ENCODE assay signal across 8 mouse cellular contexts in genomic region chr16:24434531-24435114, GRCm38 (mm10). TPM values are rescaled to one million over a fixed set of nuclear protein-coding genes. Genes with fewer than 3 reads are reported as not detected.
DNase-seq lines count a peak whose midpoint lies in the region; ATAC-seq lines count a peak whose summit lies in the region.

No protein-coding gene starts in this region.

- H3K9me3 ChIP-seq in liver, embryonic 11.5 days (ENCODE audit: control insufficient read depth, low read length) = no peaks in the 10 kb centered on the region
- no peaks in the 10 kb centered on the region for H3K9me3 ChIP-seq in kidney, embryonic 14.5 days (ENCODE audit: control insufficient read depth, low read length)

- no peak for ATAC-seq in liver, embryonic 11.5 days (replicated peaks; ENCODE audit: low FRiP score)
- 0 out of 2 replicates have a peak, but pooled peaks have one; percentile 11 for ATAC-seq in kidney, embryonic 14.5 days (ENCODE audit: low FRiP score, low TSS enrichment)

- DNase-seq in liver, embryonic 11.5 days (ENCODE audit: low spot score) = no peak
- no peak for DNase-seq in liver
- DNase-seq in brain, adult 2 months (ENCODE audit: low read depth, low spot score) = peak; percentile 70
- peak; percentile 54 for DNase-seq in gastrocnemius, postnatal 25 days
- peak; percentile 55 for DNase-seq in skeletal muscle tissue, adult 2 months (ENCODE audit: low read depth, low spot score)
- DNase-seq in left cerebral cortex, postnatal 4 days = no peak
- DNase-seq in layer of hippocampus, adult 8-10 months (ENCODE audit: low spot score in 2 of 2) = no peak

- peaks cover 26% of the 10 kb centered on the region for H3K4me1 ChIP-seq in liver, embryonic 11.5 days (replicated peaks; ENCODE audit: control insufficient read depth, insufficient read depth, low read length)
- peaks cover 26% of the 10 kb centered on the region for H3K4me1 ChIP-seq in kidney, embryonic 14.5 days (ENCODE audit: control insufficient read depth, insufficient read depth, low read length)

- intact Hi-C loops in left cerebral cortex, postnatal 4 days (cut with DNase I) = no loop called here

- H3K4me2 ChIP-seq in liver, embryonic 11.5 days = no peak overlapping the region
- H3K4me2 ChIP-seq in kidney, embryonic 14.5 days (replicated peaks; ENCODE audit: low read depth, low read length) = no peak overlapping the region; the same call in 1 of the 2 replicates

- WGBS in liver, embryonic 11.5 days = 53% methylated on average over 7 of the region's 7 CpGs
- WGBS in kidney, embryonic 14.5 days = 51% methylated on average over 7 of the region's 7 CpGs

- H3K36me3 ChIP-seq in liver, embryonic 11.5 days (ENCODE audit: control insufficient read depth, insufficient read depth, low read length) = no peaks in the 10 kb centered on the region
- no peaks in the 10 kb centered on the region for H3K36me3 ChIP-seq in kidney, embryonic 14.5 days (ENCODE audit: control insufficient read depth, insufficient read depth, low read length)

- no peak overlapping the region for H3K4me3 ChIP-seq in liver, embryonic 11.5 days (ENCODE audit: low read depth, low read length)
- no peak overlapping the region for H3K4me3 ChIP-seq in kidney, embryonic 14.5 days (ENCODE audit: low read length)

- peak overlapping the region; percentile 48; the same call in 1 of the 2 replicates for H3K27ac ChIP-seq in liver, embryonic 11.5 days (ENCODE audit: low read depth, low read length)
- peak overlapping the region; percentile 65 for H3K27ac ChIP-seq in kidney, embryonic 14.5 days (ENCODE audit: low read depth, low read length)

- no peak overlapping the region for H3K9ac ChIP-seq in liver, embryonic 11.5 days (ENCODE audit: low read depth, low read length)
- H3K9ac ChIP-seq in kidney, embryonic 14.5 days (ENCODE audit: low read depth, low read length) = no peak overlapping the region; the same call in 1 of the 2 replicates

- H3K27me3 ChIP-seq in liver, embryonic 11.5 days (replicated peaks; ENCODE audit: control insufficient read depth, insufficient read depth, low read length) = no peaks in the 10 kb centered on the region
- no peaks in the 10 kb centered on the region for H3K27me3 ChIP-seq in kidney, embryonic 14.5 days (ENCODE audit: control insufficient read depth, insufficient read depth, low read length)

RNA-seq across cellular contexts. Expression of gene Lpp, which starts 41.3 kb away (rescaled TPM):
- 19.5 and 21.2 TPM in 2 replicates for polyA plus RNA-seq in liver, embryonic 11.5 days (2014; fragmentation: Nextera tagmentation; extraction: Ambion mirVana)
- 10 to 100 TPM; 21.7 to 23.8 TPM for total RNA-seq in gastrocnemius, postnatal 25 days (2021)
- 36.9 and 49.2 TPM in 2 replicates for polyA plus RNA-seq in kidney, embryonic 14.5 days (2014; fragmentation: Nextera tagmentation; extraction: Ambion mirVana)
- total RNA-seq in left cerebral cortex, postnatal 4 days (2021) = 10 to 100 TPM; 11.5 to 13.0 TPM
- total RNA-seq in layer of hippocampus, adult 8-10 months (2022) = 10 to 100 TPM in 2 of 4 experiments, 1 to 10 TPM in 2; 8.3 to 12.0 (median 10.4) TPM

Comparison
In these comparisons a context has a peak if more than half of its experiments do, and no peak if none do; other contexts are left out.
1. DNase-seq: peak in brain, adult 2 months (single experiment), gastrocnemius, postnatal 25 days (single experiment) and skeletal muscle tissue, adult 2 months (single experiment); none in liver, embryonic 11.5 days (single experiment), liver (single experiment), left cerebral cortex, postnatal 4 days (single experiment) and layer of hippocampus, adult 8-10 months (0 of 2).